Mouse (Mus musculus): ENCODE measurements at regions not wholly inside any gene's neighbourhood (a gene's known extent, or its start where the extent isn't known, plus 50 kb on each side); places are given as distances from the start of the nearest gene placed in this dataset.
"Not testable (repeated sequence)": the region's sequence is repeated elsewhere in the genome, so short reads cannot be mapped to it uniquely, and the experiment has no call there.

DNA sequence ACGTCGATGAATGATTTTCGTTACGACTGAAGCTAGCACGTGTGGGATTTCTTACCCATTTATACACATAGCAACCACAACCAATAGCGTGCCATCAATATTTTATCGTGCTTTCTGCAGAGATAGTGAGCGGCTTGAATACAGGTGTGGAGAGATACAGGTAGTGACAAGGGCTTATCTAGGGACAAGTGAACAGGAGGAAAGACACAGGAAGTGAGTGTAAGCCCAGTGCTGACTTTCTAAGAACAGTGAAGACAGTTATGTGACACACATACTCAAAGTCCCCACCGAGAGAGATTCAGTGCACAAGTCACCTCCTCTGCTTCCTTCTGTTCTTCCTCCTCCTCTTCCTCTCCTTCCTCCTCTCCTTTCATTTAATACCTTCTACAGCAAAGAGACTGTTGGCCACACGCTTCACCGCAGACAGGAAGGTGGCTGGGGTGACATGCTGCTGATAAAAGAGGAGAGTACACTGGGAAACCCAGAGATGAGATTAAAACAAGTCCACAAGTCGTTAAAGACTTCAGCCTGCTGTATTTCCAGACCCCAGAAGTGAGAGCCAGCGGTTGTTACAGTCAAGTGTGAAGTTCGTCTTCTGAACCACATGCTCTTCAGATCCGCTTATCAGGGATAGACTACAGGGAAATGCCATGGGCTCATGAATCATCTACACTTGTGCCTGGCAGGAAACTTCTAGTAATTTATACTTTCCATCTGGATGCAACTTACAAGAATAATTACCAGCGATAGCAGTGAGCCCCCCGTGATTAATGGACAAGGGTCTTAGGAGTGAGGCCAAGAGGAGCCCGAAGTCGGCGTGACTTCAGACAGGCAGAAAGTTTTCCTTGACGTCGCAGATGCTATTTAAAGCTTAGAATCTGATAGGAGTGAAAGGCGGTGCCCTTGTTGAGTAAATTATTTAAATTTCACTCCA lies 180.5 kb downstream of the Gxylt1 start:
- DNase-seq (ENCODE audit: low read depth, low spot score) = no peak

DNA sequence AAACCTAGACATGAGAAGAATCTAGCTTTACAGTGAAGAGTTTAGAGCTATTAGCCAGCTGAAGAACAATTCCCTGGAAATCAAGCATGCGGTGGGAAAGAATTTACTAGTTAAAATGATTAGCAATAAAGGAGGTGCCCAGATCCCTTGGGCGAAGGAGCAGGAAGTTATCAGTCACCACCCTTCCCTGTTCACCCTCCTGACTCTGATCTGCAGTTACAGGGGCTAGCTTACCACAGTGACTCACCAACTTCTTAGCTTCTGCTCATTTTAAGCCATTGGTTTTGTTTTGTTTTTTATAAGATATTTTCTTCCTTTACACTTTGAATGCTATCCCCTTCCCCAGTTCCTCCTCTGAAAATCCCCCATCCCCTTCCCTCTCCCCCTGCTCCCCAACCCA lies 183.6 kb downstream of the Gxylt1 start:
- no peak for DNase-seq (ENCODE audit: low read depth, low spot score)

DNA sequence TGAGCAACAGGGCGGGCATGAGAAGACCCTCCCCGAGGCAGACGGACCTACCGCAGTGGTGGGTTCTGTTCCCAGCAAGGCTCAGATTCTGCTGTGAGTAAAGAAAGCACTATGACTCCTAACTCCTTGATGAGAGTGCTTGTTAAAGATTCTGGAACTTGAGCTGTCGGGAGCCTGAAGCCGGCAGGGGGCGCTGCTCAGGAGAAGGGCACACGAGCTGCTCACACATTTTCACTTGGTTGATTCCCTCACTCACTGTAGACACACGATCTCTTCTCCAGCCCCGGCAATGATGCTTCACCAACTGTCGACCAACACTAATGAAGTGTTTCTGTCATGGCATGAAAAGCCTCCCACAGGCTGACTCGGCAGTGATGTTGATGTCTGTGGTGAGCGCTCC lies 185.6 kb downstream of the Gxylt1 start:
- peak; percentile 12 for DNase-seq (ENCODE audit: low read depth, low spot score)

DNA sequence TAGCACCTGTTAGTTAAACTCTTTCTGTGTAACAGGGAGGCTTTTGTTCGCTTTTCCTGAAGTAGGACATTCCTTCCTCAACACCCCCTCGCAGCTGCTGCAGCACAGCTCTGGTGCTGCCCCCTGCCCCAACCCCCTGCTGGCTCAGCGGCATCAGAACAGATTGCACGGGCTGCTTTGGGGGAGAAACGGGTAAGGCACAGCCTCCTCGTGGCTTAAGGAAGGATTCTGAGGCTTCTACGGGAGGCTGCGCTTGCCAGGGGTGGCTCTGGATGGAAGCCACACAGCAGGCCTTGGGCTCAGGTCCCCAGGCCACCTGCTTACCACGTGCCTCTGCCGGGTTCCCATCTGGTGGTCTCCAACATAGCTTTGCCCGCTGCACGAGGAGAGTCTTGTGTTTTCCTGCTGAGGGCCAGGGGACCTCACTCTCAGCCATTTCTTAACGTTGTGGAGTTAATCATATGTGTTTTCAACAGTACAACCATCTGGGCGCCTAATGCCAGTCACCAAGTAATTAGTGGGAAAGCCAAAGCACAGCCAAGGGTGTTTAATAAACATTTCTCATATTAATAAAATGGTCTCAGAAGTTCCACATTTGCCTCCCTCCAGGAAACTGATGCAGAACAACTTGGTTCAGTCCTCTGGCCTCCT lies 189.9 kb downstream of the Gxylt1 start:
- DNase-seq (ENCODE audit: low read depth, low spot score) = no peak

DNA sequence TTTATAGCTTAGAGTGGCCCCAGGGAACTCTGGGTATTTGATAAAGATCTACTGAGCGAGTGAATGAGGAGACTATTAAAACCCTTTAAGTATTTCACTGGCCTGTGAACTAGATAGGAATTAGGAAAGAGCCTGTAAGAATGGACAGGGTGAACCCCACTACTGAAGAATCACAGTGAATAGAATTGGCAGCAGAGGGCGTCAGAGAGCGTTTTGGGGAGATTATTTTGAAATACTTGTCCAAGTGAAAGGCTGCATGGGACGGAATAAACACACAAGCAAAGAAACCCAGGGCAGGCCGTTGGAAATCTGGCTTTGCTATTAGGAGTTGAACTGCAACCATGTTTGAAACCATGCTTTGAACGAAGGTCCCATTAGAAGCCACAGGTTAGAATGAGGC lies 200.9 kb downstream of the Gxylt1 start:
- DNase-seq (ENCODE audit: low read depth, low spot score) = no peak

DNA sequence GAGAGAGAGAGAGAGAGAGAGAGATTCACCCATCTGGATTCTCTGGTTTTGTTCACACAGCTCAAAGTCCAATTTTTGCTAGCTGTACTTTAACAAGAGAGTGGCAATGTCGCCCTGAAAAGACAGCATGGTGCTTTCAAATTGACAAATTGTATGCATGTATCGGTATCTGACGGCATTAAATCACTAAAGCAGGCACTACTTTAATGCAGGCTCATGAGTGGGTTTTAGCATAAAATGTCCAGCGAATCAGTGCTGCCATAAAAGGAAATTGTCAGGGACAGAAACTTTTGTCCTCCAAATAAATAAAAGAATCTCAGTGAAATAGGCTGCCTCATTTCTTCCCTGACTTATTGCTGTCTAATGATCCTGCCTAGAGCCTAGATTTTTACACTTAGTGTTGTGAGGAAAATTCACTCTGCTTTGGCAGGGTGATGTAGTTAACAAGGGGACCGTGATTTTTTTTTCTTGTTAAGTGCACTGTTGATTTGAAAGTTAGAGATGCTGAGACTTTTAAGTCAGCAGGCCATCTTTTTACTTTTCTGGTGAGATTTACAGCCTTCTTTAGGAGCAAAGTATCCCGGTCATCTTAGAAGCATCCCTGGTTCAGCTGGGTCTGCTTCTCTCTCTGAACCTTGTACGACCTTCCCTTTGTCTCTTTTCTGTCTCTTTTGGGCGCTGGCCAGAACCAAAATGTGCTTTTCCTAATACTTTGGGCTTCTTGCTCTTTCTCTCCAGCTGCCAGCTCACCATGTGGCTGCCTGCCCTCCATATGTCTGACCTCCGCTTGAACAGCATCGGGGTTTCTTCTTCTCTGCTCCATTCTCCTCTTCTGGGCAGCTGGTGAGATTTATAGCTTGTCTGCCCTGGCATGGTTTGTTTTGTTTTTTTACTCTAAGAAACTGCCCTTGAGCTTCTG lies 212.5 kb downstream of the Gxylt1 start:
- no peak for DNase-seq (ENCODE audit: low read depth, low spot score)

DNA sequence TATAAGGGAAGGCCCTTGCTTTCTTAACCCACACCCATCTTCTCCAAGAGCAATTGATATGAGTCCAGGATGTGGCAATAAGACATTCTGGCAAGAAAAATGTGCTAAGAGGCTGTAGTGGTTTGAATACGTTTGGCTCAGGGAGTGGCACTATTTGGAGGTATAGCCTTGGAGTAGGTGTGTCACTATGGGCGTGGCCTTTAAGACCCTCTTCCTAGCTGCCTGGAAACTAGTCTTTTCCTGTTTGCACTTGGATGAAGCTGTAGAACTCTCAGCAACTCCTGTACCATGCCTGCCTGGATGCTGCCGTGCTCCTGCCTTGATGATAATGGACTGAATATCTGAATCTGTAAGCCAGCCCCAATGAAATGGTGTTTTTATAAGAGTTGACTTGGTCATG lies 221.5 kb downstream of the Gxylt1 start:
- DNase-seq (ENCODE audit: low read depth, low spot score) = no peak

DNA sequence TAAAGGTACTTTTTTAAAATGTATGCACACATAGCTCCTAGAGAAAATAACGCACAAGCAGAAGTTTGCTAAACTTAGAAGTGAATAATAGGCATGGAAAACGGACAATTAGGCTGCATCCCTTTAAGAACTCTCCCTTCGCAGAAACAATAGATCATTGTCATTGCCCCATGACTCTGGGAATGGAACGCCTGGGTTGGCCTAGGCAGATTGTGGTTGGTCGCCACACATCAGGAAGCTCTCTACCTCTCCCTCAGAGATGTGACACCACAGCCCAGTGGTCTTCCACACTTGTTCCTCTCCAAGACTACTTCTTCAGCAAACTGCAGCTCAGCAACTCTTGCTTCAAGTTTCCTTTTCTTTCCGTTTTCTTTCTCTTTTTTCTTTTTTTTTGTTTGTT lies 247.8 kb downstream of the Gxylt1 start:
- no peak for DNase-seq (ENCODE audit: low read depth, low spot score)

DNA sequence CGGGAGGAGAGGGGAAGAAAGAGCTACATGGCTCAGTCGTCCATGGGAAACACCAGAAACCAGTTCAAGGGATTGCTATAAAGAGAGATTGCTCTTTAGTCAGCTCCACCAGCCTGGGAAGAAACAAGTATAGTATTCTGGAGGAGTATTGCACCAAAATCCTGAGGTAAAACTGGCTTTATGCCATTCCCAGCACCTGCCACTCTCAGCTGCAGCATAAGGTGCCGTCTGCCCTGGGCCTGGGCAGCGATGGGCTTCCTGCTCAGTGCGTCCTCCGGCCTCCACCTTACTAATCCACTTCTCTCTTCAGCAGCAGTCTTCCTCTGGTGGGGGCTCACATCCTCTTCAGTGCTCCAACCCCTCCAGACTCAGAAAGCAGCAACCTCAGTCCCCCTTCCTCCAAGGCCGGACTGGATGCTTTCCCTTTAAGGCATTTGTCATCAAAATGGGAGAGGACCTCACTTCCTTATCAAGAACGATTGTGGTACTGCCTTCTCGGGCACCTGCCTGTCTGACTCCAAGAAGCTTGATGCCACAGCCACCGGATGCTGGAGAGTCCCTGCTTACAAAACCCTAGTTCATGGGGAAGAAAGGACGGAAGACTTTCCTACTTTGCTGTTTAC lies 248.4 kb downstream of the Gxylt1 start:
- DNase-seq (ENCODE audit: low read depth, low spot score) = no peak

DNA sequence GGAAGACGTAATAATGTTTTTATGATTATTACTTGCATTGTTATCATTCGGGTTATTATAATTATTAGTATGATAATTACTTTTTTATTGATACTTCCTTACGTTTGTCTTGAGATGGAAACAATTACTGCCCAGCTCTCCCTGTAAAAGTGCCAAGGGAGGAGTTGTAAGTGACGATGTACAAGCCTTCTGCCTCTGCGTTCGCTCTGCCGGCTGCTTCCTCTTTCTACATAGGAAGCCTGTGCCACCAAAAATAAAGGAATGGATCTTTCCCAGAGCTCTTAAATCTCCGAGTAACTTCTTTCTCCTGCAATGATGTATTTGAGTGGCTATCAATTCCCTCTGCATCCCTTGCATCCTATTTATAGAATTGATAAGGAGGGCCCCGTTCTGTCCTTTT lies 249.2 kb downstream of the Gxylt1 start:
- DNase-seq (ENCODE audit: low read depth, low spot score) = no peak

DNA sequence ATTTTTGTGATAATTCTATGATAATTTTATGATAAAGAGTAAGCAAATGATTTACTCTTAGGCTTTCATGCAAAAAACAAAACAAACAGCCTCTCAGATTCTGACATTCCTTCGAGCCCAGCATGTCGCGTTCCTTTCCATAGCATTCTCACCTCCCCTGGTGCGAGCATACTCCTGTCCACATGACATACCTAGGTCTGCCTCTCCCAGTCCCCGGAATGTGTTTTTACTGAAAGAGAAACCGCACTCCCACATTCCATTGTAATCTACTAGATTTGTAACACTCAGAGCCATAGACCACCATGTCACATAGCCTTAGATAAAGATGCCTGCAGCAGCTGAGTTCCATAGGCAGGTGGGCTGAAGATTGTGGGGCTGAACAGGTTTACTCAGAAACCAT lies 250.8 kb downstream of the Gxylt1 start:
- no peak for DNase-seq (ENCODE audit: low read depth, low spot score)

DNA sequence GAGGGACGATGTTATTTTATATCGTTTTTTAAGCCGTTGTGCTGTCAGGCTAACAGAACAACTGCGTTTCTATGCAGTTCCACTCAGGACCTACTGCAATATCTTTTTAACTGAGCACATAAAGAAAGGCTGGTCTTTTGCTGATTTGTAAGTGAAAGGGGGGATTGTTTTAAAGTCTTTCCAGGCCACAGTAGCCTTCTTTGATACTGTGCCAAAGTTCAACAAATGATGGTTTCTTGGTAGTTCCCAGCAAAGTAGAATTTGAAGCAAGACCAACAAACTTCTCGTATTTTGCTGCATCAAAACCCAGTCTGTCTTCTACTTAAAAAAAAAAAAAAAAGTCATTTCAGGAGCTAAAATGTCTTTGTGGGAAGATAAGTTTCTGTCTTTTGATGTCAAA lies 263.8 kb downstream of the Gxylt1 start:
- no peak for DNase-seq (ENCODE audit: low read depth, low spot score)

DNA sequence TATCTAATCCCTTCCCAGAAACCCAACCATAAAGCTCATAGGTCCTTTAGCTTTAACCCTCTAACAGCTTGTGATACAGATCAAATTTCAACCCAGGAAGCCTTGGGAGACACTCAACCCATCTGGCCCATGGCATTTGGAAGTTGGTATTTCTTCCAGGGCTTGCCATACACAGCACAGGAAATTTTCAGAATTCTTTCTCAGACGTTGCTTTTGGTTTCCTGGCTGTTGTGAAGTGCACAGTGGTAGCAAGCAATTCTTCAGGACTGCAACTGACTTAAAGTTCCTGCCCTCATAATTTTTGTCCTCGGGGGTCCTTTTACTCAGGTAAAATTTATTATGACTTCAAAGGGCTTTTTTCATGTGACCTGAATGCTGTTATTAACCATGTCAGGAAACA lies 264.4 kb downstream of the Gxylt1 start:
- DNase-seq (ENCODE audit: low read depth, low spot score) = no peak

DNA sequence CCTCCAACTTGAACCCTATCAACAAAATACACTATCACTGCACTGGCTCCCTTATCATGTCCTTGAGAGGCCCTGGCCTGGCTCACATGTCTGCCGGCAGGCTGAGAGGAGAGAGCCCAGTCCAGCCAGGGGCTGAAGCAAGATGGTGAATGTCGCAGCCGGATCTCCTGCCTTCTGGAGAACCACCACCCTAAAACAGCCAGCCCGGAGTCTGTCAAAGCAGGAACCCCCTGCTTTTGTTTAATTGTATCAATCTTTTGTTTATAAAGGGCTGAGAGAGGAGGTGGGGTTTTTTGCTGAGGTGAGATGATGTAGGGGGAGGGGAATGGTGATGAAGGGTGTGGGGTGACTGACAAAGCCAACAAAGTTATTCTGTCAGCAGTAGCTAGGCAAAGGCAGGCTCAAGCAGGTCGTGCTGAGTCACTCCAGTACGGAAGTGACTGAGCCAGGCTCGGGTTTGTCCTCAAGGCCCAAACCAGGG lies 269.2 kb downstream of the Gxylt1 start:
- no peak for DNase-seq (ENCODE audit: low read depth, low spot score)

DNA sequence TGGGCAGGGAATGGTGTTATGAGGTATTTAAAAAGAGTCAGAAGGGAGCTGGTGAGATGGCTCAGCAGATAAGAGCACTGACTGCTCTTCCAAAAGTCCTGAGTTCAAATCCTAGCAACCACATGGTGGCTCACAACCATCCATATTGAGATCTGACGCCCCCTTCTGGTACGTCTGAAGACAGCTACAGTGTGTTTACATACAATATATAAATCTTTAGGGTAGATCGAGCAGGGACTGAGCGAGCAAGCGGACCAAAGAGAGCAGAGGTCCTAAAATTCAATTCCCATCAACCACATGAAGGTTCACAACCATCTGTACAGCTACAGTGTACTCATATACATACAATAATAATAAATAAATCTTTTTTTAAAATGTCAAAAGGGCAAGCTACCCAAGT lies 269.8 kb downstream of the Gxylt1 start:
- DNase-seq (ENCODE audit: low read depth, low spot score) = not testable (repeated sequence)

DNA sequence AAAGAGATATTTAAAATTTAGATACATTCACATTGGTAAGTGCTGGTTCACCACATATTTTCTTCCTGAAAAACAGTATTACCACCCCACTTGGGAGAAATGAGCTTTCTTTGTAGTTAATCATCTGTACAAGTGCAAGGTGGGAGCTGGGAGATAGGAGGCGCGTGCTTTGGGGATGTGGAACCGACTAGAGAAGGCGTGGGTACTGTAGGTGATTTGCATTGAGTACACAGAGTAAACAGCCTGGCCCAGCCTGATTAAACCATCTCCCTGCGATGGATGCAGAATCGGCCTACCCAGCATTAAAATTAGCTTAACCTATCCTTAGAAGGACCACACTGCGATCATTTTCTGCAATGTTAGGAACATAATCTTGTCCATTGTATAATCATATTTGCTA lies 270.4 kb downstream of the Gxylt1 start:
- no peak for DNase-seq (ENCODE audit: low read depth, low spot score)

DNA sequence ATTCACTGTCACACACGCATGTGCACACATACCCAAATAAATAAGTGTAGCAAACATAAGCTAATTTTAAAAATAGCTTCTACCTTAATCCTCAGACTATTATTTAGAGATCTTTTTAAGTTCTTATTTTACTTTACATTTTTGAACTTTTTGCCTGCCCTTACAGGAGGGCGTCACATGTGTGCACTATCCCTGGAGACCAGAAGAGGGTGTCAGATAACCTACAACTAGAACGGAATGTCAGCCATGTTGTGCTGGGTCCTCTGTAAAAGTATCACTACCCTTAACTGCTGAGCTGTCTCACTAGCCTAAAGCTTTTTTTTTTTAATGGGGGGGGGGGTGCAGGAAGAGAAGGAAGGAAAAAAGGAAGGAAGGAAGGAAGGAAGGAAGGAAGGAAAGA lies 271.7 kb downstream of the Gxylt1 start:
- no peak for DNase-seq (ENCODE audit: low read depth, low spot score)

DNA sequence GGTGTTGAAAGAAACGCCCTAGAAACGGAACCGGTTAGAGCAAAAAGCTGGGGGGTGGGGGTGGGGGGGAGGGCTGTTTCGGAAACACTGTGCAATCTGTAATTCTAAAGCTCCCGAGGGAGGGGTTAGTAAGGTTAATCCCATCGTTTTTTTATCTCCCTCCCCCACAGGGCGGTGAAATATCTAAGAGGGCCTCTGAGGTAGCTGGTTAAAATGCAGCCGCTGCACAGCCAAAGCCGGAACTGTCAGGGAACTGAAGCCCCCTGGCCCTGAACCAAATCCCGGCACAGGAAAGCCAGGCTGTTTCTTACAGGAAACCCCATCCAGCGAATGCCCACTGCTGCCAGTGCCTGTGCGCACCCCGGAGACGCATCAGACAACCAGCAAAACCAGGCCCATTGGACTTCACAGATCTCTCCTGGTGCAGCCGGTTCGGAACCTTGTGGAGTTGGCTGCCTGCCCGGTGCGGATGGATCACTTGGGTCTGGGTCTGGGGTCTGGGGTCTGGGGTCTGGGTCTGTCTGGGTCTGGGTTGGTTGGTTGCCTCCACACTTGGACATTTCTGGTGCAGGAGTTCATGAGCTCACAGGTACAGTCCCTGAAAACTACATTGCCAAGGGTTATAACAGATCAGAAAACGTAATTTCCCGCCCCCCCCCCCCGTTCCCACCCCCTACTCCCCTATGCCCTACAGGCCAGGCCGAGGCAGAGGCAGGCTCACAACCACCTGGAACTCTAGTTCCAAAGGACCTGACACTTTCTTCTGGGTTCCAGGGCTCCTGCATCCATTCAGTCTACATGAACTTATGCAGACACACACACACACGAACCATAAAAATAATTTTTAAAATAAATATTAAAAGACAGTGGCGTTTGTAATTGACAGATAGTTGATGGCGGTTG lies 272.7 kb downstream of the Gxylt1 start:
- DNase-seq (ENCODE audit: low read depth, low spot score) = no peak

DNA sequence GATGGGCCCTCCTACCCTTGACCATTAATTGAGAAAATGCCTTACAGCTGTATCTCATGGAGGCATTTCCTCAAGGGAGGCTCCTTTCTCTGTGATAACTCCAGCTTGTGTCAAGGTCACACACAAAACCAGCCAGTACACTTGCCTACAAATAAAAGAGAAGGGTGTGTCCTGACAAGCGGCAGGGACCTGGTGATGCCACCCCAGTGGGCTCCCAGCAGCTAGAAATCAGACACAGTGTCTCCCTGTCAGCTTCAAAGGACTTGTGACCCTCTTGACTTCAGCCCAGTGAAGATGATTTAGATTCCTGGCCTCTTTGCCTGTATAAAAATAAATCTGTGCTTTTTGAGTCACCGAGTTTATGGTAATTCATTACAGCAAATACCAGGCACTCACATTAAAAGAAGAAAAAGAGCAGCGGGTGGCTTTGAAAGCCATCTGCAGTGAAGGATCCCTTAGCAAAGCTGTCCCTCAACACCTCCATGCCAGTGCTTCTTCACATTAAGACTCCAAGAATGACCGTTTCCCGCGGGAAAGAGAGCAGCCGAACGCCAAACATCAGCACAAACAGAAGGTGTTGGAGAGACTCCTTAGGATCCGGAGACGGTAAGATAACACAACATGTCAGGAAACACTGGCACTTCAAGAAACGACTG lies 273.5 kb downstream of the Gxylt1 start:
- DNase-seq (ENCODE audit: low read depth, low spot score) = no peak

DNA sequence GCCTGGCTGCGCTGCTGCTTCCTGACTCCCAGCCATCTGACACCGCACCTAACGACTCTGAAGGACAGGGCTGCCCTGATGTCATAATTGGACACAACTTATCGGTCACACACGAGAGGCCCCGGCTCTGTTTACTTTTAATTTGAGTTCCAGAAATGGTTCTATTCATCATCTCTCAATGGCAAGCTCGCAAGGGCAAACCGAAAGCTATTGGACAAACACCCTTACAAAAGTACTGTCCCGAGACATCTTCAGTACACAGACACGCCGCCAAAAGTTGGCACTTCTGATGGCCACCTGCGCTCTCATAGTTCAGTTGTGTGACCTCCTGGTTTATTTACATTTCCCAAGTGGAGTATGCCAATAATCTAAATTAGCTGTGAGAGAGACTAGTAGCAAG lies 274.9 kb downstream of the Gxylt1 start:
- no peak for DNase-seq (ENCODE audit: low read depth, low spot score)
